Mouse (Mus musculus) Patski (cell line): Measurements from ENCODE around the gene 6430548M08Rik. TPM values are rescaled to one million over a fixed set of nuclear protein-coding genes. Genes with fewer than 3 reads are reported as not detected.

Experiments
- ATAC-seq: fragments of 100-300 bp; one replicate; pipeline ENCODE4 v1.8.0; 2021
- CTCF ChIA-PET: fragments of 350-600 bp; sonication (Branson Sonifier 250); formaldehyde crosslinking; loops from one replicate; lab custom pipeline; 2022; ENCODE audit warnings: inconsistent platforms; lab: Charles Lee
- POLR2A ChIA-PET: fragments of 350-600 bp; sonication (Branson Sonifier 250); formaldehyde crosslinking; loops from one replicate; lab custom pipeline; 2022; ENCODE audit warnings: antibody characterized with exemption, inconsistent platforms; lab: Charles Lee
- DNase-seq: peaks from one replicate; pipeline ENCODE4 v3.0.0-alpha.2; 2011; ENCODE audit warnings: low read depth, low spot score
- H3K27me3 ChIP-seq: fragments of 371-371 bp; one replicate; pipeline ENCODE4 v1.5.1; 2021
- CTCF ChIP-seq: fragments of 100-300 bp; IDR thresholded peaks from one replicate; pipeline ENCODE4 v1.5.1; 2021
- in situ Hi-C: fragments of 300-500 bp; cut with MboI; formaldehyde crosslinking; loops from 3 replicates; pipeline ENCODE4 v1.11.1; 2018; ENCODE audit warnings: low pct_unique_long_range_greater_than_20kb, mixed read lengths
- polyA plus RNA-seq: library from polyadenylated mRNA; unstranded; gene quantifications from one replicate; pipeline ENCODE4 v1.2.3, GENCODE M21; 2021

The 6430548M08Rik gene
- 6.3 TPM for polyA plus RNA-seq

DNA sequence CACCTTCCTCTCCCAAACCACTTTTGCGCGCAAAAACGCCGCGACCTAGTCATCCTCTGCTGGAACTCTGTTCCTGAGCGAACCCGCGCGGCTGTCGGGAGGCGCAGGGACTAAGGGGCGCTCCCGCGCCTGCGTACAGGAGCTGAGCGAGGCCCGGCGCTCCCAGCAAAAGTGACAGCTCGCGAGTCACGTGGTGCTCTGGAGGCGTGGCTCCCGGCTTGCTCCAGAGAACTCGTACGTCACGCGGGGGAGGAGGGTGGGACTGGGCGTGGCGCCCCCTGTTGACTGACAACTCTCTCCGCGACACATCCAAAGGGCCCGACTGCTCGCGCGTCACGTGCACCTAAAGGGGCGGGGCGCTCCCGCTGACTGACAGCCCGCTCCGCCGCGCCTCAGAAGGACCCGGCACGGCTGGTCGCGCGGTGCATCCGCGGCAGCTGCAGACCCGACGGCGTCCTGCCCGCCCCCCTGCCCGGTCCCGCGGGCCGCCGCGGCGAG, at the start of gene 6430548M08Rik:
TSS of gene 6430548M08Rik (plus strand) at position 395 of the 498 bp plus-strand sequence.
- DNase-seq (peak; percentile 96), ATAC-seq (peak; percentile 91)
- no peak for TF ChIP-seq CTCF
- H3K27me3 ChIP-seq, result no peaks in the 10 kb centered on the region
- ChIA-PET POLR2A (interaction anchor here (0.5 to 1.0 kb wide), 2 partner anchors 14 to 143 kb away, joined by 3 read pairs; no protein-coding TSS in a partner anchor), CTCF (interaction anchor here (1.2 to 1.4 kb wide), 2 partner anchors 9 to 10 kb away, joined by 3 read pairs; no protein-coding TSS in a partner anchor)
- in situ Hi-C loops, result no loop called here

GRCm38 (mm10) chr8:120065611-120066010, 48.3 kb upstream of the 6430548M08Rik start:
- ATAC-seq (no peak), DNase-seq (peak; percentile 50)
- no peaks in the 10 kb centered on the region for H3K27me3 ChIP-seq
- POLR2A ChIA-PET, result no interaction called here
- no peak for TF ChIP-seq CTCF
- in situ Hi-C loops, result no loop called here
- CTCF ChIA-PET, result interaction anchor here (0.9 to 1.1 kb wide), 2 partner anchors 12 to 122 kb away, joined by 3 read pairs; no protein-coding TSS in a partner anchor

DNA sequence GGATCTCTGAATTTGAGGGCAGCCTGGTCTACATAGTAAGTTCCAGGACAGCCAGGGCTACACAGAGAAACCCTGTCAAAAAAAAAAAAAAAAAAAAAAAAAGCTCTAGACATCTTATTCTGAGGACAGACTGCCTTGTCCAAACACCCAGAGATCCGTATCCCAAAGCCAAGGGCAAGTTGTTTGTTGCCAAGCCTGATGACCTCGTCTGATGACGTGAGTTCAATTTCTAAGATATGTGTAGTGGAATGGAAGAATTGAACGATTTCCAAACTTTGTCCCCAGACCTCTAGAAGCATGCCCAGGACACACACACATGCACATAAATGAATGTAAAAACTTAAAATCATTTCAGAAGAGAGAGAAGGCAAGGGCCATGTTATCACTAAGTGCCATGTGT, 47.7 kb upstream of the 6430548M08Rik start:
- no peak for ATAC-seq
- no peaks in the 10 kb centered on the region for H3K27me3 ChIP-seq
- no peak for DNase-seq
- CTCF ChIA-PET, result interaction anchor here (1.1 kb wide), 1 partner anchor 122 kb away, joined by 3 read pairs; no protein-coding TSS in a partner anchor
- TF ChIP-seq CTCF, result no peak
- in situ Hi-C loops, result no loop called here
- POLR2A ChIA-PET, result no interaction called here

- no peak for TF ChIP-seq CTCF
- ChIA-PET CTCF (interaction anchor here (1.0 to 1.4 kb wide), 3 partner anchors 47 to 124 kb away, joined by 3 read pairs; no protein-coding TSS in a partner anchor), POLR2A (interaction anchor here (0.6 to 0.7 kb wide), 2 partner anchors 36 to 647 kb away, joined by 3 to 5 read pairs; no protein-coding TSS in a partner anchor)
- in situ Hi-C loops, result no loop called here
- ATAC-seq (no peak), DNase-seq (no peak)
- H3K27me3 ChIP-seq, result no peaks in the 10 kb centered on the region
These were observed 45.9 kb upstream of the 6430548M08Rik start for GRCm38 (mm10) chr8:120067936-120068668.

GRCm38 (mm10) chr8:120071684-120072083, 42.3 kb upstream of the 6430548M08Rik start:
- DNase-seq (no peak), ATAC-seq (no peak)
- ChIA-PET CTCF (interaction anchor here (1.0 to 3.5 kb wide), 5 partner anchors 13 to 127 kb away, joined by 3 to 15 read pairs (median 5); no protein-coding TSS in a partner anchor), POLR2A (no interaction called here)
- TF ChIP-seq CTCF, result no peak
- in situ Hi-C loops, result no loop called here
- no peaks in the 10 kb centered on the region for H3K27me3 ChIP-seq

DNA sequence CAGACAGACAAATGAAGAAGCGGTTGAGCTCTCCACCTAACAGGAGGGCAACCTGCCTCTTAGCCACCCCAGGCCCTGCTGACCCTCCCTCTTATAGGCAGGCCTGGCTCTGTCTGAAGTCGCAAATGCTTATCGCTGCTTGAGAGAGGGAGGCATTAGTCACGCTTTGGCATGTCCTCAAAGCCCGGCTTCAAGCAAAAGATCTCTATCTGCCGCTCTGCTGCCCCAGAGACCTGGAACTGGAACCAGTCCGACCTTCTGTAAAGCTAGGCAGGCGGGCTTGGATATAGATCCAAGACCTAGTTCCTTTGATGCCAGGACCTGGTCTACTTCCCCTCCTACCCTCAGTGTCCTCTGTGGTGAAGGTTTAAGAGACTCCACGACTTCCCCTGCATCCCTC, 41.7 kb upstream of the 6430548M08Rik start:
- POLR2A ChIA-PET, result no interaction called here
- in situ Hi-C loops, result no loop called here

DNA sequence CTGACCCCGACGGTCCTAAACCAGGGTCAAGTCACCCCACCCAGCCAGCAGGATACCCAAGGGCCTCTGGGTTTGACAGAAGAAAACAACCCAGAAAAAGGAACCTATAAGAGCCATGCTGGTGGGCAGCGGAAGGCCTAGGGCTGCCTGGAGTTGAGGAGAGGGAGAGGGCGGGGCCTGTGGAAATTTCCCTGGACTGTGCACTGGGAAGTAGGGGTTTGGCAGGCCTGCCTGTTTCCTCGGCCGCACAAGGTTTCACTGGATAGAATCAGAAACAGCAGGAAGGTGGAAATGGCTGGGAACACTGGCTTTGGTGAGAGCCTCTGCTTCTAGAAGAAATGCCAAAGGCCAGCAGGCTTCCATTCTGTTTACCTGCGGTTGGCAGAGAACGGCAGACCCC, 41.1 kb upstream of the 6430548M08Rik start:
- POLR2A ChIA-PET, result no interaction called here
- CTCF ChIA-PET, result interaction anchor here (3.5 kb wide), 1 partner anchor 128 kb away, joined by 15 read pairs; no protein-coding TSS in a partner anchor
- no peak for TF ChIP-seq CTCF
- DNase-seq (no peak), ATAC-seq (no peak)
- in situ Hi-C loops, result no loop called here
- no peaks in the 10 kb centered on the region for H3K27me3 ChIP-seq

More for the DNA sequence above, 41.7 kb upstream of the 6430548M08Rik start:
- ATAC-seq (no peak), DNase-seq (no peak)
- no peaks in the 10 kb centered on the region for H3K27me3 ChIP-seq
- CTCF ChIA-PET, result interaction anchor here (1.0 to 3.5 kb wide), 4 partner anchors 29 to 128 kb away, joined by 3 to 15 read pairs (median 4); no protein-coding TSS in a partner anchor
- no peak for TF ChIP-seq CTCF

- no peak for TF ChIP-seq CTCF
- in situ Hi-C loops, result no loop called here
- POLR2A ChIA-PET, result no interaction called here
- CTCF ChIA-PET, result interaction anchor here (0.8 to 1.5 kb wide), 2 partner anchors 113 to 128 kb away, joined by 3 read pairs; no protein-coding TSS in a partner anchor
- DNase-seq (no peak), ATAC-seq (no peak)
- no peaks in the 10 kb centered on the region for H3K27me3 ChIP-seq
These were observed 39.4 kb upstream of the 6430548M08Rik start for GRCm38 (mm10) chr8:120074516-120074915.

DNA sequence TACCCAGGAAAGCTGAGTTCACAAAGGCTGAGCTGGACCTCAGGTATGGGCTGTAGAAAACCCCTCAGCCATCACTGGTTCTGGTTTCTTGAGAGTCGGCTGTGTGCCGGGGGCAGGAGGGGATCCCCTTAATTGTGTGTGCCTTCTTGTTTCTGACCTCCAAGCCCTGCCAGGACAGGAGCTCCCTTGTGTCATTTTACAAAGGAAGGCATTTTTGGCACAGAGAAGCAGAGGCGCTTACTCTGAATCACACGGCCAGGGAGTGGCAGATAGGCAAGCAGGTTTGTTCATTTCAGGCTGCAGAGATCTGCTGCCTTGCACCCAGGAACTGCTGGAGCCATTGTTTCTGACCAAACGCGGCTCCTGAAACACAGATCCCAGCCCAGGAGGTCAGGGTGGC, 38.6 kb upstream of the 6430548M08Rik start:
- H3K27me3 ChIP-seq, result no peaks in the 10 kb centered on the region
- ChIA-PET CTCF (interaction anchor here (0.8 to 2.1 kb wide), 3 partner anchors 114 to 132 kb away, joined by 3 to 7 read pairs (median 3); no protein-coding TSS in a partner anchor), POLR2A (interaction anchor here (1.3 kb wide), 1 partner anchor 20 kb away, joined by 3 read pairs; no protein-coding TSS in a partner anchor)
- TF ChIP-seq CTCF, result no peak
- DNase-seq (no peak), ATAC-seq (no peak)
- in situ Hi-C loops, result loop anchor here (5.0 to 25.0 kb wide), 2 partner anchors 128 to 388 kb away; no protein-coding TSS in a partner anchor

GRCm38 (mm10) chr8:120078080-120078479, 35.9 kb upstream of the 6430548M08Rik start:
- CTCF ChIA-PET, result interaction anchor here (0.6 to 0.7 kb wide), 3 partner anchors 13 to 133 kb away, joined by 3 read pairs; no protein-coding TSS in a partner anchor
- in situ Hi-C loops, result loop anchor here (5.0 to 25.0 kb wide), 2 partner anchors 131 to 391 kb away; no protein-coding TSS in a partner anchor
- no peaks in the 10 kb centered on the region for H3K27me3 ChIP-seq
- ATAC-seq (no peak), DNase-seq (no peak)
- POLR2A ChIA-PET, result no interaction called here
- no peak for TF ChIP-seq CTCF
